Mouse (Mus musculus) T-cell, adult 66 days (primary cell): ENCODE measurements around the gene Gpr35. TPM values are rescaled to one million over a fixed set of nuclear protein-coding genes. Genes with fewer than 3 reads are reported as not detected.

Source experiments
- total RNA-seq, 2 experiments: library from RNA; stranded (reverse); gene quantifications; 3 replicates in 1 of 2; 4 replicates in 1 of 2; pipeline ENCODE4 v1.2.4; 2023

Gpr35 gene
- total RNA-seq, result 1 to 10 TPM in 1 of 2 experiments, under 1 TPM in 1; 0.76 to 1.6 TPM

DNA sequence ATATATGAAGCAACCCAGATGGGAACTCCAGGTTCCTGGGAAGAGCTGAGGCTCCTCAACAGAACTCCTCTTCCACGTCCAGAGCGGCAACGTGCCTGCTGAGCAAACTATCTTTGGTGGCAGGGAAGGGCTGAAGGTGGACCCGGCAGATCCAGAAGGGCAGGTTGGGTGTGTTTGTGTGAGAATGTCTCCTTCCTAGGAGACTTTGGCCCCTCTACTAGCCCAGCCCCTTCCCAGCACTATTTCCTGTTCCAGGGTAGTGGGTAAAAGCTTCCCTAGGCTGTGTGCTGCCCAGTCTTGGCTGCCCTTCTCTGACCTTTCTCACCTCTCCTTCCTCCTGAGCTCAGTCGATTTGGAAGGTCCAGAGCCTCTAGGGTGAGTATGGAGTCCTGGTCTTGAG, at the start of gene Gpr35:
Gpr35 (plus strand) TSS at position 259 of the 400 bp plus-strand sequence.

DNA sequence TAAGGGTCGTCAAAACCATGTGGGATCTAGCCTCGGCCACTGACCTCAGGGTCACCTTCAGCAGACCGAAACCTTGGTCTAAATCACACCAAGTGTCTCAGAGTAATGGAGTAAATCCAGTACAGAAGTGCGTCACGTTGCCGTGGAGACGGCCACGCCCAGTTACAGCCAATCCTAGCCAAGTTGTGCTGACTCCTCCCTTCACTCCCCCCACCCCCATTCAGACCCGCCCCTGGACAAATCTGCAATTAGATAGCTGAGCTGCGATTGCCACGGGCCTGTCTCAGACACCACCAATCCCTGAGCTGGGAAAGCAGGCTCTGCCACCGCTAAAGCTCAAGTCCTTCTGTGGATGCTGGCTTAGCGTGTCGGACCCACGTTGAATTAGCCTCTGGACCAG, 47.9 kb upstream of the Gpr35 start, which contains the start of gene Ankmy1:
Ankmy1 (minus strand) TSS at position 121 of the 400 bp plus-strand sequence.

DNA sequence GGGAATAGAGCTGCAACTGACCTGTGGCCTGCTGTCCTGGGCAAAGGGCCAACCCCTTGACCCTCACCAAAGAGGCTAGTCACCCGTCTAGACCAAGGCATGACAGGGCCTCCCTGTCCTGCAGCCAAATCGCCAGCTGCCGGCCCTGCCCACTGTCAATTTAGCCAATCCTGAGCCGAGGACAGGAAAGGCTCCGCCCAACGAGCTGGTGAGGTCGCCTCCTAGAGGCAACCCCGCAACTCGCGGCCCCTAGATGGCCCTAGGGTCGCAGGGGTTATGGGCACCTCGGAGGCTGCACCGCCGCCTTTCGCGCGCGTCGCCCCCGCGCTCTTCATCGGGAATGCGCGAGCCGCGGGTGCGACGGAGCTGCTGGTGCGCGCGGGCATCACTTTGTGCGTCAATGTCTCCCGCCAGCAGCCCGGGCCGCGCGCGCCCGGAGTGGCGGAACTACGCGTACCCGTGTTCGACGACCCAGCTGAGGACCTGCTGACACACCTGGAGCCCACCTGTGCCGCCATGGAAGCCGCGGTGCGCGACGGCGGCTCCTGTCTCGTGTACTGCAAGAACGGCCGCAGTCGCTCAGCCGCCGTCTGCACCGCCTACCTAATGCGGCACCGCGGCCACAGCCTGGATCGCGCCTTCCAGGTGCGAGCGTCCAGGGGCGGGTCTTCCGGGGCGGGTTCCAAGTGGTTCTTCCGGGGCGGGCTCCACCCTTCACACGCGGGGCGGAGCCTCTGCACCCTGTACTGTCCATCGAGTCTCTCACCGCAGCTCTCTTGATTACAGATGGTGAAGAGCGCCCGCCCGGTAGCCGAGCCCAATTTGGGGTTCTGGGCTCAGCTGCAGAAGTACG, 43.7 kb upstream of the Gpr35 start, which contains the start of gene Dusp28:
Dusp28 (plus strand) TSS at position 203 of the 853 bp plus-strand sequence.

DNA sequence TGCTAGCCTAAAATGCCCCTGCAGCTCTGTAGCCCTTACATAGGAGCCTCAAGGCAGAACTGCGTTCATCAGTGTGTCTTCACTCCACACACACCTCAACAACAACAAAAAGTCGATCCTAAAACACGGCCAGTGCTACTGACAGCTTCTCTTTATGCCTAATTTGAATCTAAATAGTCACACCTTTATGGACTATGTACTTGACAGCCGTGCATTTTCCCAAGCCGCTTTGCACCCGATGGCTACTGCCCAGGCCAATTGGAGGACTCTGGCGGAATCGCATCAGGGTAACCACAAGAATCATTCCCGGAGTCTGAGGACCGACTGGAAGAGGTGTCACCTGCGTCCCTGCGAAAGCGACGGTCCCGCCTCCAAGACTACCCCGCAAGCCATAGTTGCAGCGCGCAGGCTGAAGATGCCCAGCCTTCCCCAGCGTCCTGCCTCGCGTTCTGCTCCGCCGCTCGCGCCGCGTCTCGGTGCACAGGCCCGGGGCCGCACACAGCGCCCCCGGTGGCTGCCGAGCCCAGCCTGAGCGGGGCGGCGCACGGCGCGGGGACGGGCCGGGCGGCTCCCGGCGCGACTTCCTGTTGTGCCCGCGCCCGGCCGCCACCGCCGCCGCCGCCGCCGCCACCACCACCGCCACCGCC, 40.3 kb upstream of the Gpr35 start, which contains the start of gene Rnpepl1:
Rnpepl1 (plus strand) TSS at position 545 of the 647 bp plus-strand sequence.

DNA sequence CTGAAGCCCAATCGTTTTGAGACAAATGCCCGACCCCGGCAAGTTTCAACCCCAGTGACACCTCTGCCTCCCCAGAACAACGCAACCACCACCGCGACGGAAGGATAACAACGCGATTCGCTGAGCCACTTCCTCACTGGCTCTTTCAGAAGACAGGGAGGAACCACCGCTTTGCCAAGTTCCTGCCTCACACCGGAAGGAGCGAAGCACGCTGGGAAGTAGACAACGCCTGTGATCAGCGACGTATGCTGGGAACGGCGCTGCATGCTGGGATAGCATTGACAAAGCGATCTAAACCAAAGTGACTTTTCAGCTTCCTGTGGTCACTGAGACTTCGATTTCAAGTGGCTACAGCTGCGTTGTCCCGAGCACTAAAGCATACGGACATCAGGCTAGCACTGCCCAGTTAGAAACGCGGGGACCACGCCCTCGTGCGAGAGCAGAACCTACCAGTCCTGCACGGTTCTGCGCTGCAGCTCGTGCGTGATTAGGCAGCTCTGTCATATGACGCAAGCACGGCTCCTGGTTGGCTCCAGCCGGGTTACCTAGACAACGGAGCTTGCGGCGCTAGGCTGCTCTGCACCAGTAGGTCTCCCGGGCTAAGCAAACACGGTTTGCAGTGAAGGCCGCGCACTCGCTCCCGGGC, 16.4 kb upstream of the Gpr35 start, which contains the start of gene Capn10:
Capn10 (plus strand) TSS at position 195 of the 646 bp plus-strand sequence.

DNA sequence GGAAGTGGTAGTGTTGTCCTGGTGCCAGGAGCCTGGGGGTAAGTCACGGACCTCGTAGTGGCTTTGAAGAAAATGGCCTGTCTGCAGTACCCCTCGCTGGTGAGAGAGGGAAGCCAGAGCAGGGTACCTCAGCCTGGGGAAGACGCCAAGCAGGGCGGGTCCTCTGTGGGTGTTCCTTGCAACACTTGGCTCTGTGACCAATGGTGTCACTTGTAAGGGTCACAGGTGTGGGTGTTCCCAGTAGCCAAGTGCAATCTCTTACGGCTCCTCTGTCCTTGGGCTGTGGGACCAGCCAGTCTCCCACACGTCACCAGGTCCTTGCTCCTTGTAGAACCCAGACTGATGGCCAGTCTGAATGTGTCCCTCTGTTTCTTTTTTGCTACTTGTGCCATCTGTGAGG, 55.4 kb downstream of the Gpr35 start, which contains the start of gene Aqp12:
Aqp12 (plus strand) TSS at position 274 of the 400 bp plus-strand sequence.

Other genes starting within 250 kb of the Gpr35 start
- gene Gpc1, start 119.2 kb upstream of the Gpr35 start, total RNA-seq, result 10 to 100 TPM; 10.4 to 13.2 TPM
- 1 to 10 TPM; 1.5 to 2.1 TPM for gene Ankmy1, start 48.0 kb upstream of the Gpr35 start, total RNA-seq
- 1 to 10 TPM; 4.4 to 6.4 TPM for gene Dusp28, start 43.9 kb upstream of the Gpr35 start, total RNA-seq
- gene Rnpepl1, start 40.1 kb upstream of the Gpr35 start, total RNA-seq, result 100 to 1,000 TPM; 112 to 115 TPM
- 10 to 100 TPM; 23.5 to 23.8 TPM for gene Capn10, start 16.5 kb upstream of the Gpr35 start, total RNA-seq
- not detected for gene Aqp12, start 55.5 kb downstream of the Gpr35 start, total RNA-seq
- gene Kif1a, start 151.1 kb downstream of the Gpr35 start, total RNA-seq, result not detected
- not detected for gene Agxt, start 184.4 kb downstream of the Gpr35 start, total RNA-seq
- not detected for gene 2310007B03Rik, start 210.1 kb downstream of the Gpr35 start, total RNA-seq
- not detected for gene Crocc2, start 217.9 kb downstream of the Gpr35 start, total RNA-seq